Mouse (Mus musculus) liver, embryonic 12.5 days (tissue): ENCODE measurements at regions not wholly inside any gene's neighbourhood (a gene's known extent, or its start where the extent isn't known, plus 50 kb on each side); places are given as distances from the start of the nearest gene placed in this dataset.

Experiments used
- ATAC-seq: fragments of 200-750 bp; cut with Nextera tagmentation; 2 replicates; pipeline ENCODE4 v1.8.0; 2017; ENCODE audit warnings: moderate number of reproducible peaks, mild to moderate bottlenecking, moderate library complexity
- H3K27ac ChIP-seq: fragments of 300-500 bp; sonication (generic); 2 replicates; pipeline ENCODE4 v1.5.1; 2016; ENCODE audit warnings: mild to moderate bottlenecking
- H3K27me3 ChIP-seq: fragments of 300-500 bp; sonication (generic); replicated peaks from 2 replicates; pipeline ENCODE4 v1.6.1; 2016; ENCODE audit warnings: mild to moderate bottlenecking, moderate library complexity
- H3K36me3 ChIP-seq: fragments of 300-500 bp; sonication (generic); 2 replicates; pipeline ENCODE4 v1.6.1; 2016; ENCODE audit warnings: mild to moderate bottlenecking, moderate library complexity
- H3K4me1 ChIP-seq: fragments of 300-500 bp; sonication (generic); 2 replicates; pipeline ENCODE4 v1.6.1; 2016
- H3K4me2 ChIP-seq: fragments of 300-500 bp; sonication (generic); 2 replicates; pipeline ENCODE4 v1.6.1; 2016; ENCODE audit warnings: mild to moderate bottlenecking, moderate library complexity
- H3K4me3 ChIP-seq: fragments of 300-500 bp; sonication (generic); 2 replicates; pipeline ENCODE4 v1.5.1; 2016; ENCODE audit warnings: mild to moderate bottlenecking, moderate library complexity
- H3K9ac ChIP-seq: fragments of 300-500 bp; sonication (generic); 2 replicates; pipeline ENCODE4 v1.6.1; 2016; ENCODE audit warnings: mild to moderate bottlenecking, moderate library complexity
- H3K9me3 ChIP-seq: fragments of 300-500 bp; sonication (generic); replicated peaks from 2 replicates; pipeline ENCODE4 v1.6.1; 2016; ENCODE audit warnings: mild to moderate bottlenecking, moderate library complexity
- WGBS: fragments of 180-500 bp; shearing (Covaris S2); methylation state at CpG from one replicate; pipeline ENCODE4 v1.1.7; 2016; ENCODE audit not compliant: insufficient replicate concordance; 5-methylcytosine and 5-hydroxymethylcytosine counted together

GRCm38 (mm10) chr3:57228400-57228799, 73.4 kb downstream of the Tm4sf1 start:
- Histone ChIP-seq H3K9me3 (no peaks in the 10 kb centered on the region), H3K9ac (no peak overlapping the region), H3K27me3 (no peaks in the 10 kb centered on the region), H3K4me3 (no peak overlapping the region), H3K4me1 (no peaks in the 10 kb centered on the region), H3K27ac (no peak overlapping the region), H3K36me3 (no peaks in the 10 kb centered on the region), H3K4me2 (no peak overlapping the region)
- WGBS, result 71% methylated on average over 2 of the region's 2 CpGs
- ATAC-seq, result no peak

DNA sequence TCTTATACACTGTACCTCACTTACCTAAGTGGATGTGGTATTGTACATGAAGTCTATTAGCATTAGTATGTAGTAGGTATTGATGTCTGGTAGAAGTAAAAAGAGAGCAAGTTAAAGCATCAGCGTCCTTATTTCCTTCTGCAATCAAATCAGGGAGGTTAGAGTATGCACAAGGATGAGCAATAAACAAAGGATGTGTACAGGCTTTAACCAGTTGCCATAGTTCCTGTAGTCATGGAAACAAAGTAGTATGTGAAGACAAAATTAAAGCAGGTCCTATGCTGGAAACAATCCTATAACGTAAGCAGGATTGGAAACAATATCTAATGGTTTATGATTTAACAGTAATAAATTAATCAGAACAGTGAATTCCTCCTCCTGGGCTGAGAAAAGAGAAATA, 78.0 kb downstream of the Tm4sf1 start:
- Histone ChIP-seq H3K9me3 (no peaks in the 10 kb centered on the region), H3K27me3 (no peaks in the 10 kb centered on the region), H3K4me1 (no peaks in the 10 kb centered on the region), H3K4me2 (no peak overlapping the region), H3K4me3 (no peak overlapping the region), H3K36me3 (no peaks in the 10 kb centered on the region), H3K9ac (no peak overlapping the region), H3K27ac (no peak overlapping the region)
- no peak for ATAC-seq
- WGBS, result 51% methylated on average over 2 of the region's 2 CpGs

DNA sequence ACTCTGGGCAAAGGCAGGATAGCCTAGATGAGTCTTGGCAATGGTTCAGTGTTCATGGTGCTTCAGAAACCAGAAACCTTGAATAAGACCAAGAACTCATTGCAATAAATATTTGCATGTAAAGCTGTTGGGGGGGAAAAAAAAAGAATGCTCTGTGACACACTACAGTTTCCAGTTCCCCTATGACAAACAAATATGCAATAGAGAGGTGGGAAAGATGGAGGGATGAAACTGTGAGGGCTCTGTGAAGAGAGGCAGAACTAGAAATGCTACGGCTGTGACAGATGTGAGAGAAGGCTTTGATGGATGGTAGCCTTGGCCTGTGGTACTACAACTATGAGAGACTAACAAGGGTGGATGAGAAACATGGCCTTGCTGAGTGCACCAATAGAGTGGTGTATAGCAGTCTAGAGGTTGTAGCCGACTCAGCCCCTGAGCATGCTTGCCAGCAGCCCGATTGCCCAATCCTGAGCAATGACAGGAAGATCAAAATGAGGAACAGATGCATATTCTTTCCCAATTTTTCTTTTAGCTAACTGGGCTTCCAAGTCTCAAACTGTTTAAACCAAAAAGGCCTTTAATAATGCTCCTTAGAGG, 79.4 kb downstream of the Tm4sf1 start:
- no peak for ATAC-seq
- Histone ChIP-seq H3K27me3 (no peaks in the 10 kb centered on the region), H3K9ac (no peak overlapping the region), H3K4me3 (no peak overlapping the region), H3K4me1 (no peaks in the 10 kb centered on the region), H3K36me3 (no peaks in the 10 kb centered on the region), H3K27ac (no peak overlapping the region), H3K4me2 (no peak overlapping the region), H3K9me3 (no peaks in the 10 kb centered on the region)
- 65% methylated on average over 3 of the region's 3 CpGs for WGBS

DNA sequence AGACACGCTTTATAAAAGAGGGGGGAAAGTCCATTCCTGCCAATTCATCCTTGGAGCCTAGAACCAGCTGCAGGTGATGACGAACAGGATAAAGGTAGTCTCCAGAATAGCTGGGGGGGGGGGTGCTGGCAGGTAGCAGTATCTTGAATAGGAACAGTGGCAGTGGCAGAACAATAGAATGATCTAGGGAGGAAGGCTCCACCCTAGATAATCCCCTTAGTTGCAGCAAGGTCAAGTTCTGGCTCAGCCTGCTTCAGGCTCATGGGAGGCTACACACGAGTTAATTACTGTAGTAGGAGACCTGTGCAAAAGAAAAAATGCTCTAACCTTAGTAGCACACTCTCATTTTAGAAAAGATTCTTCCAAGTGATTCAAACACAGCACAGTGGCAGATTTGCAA, 83.4 kb downstream of the Tm4sf1 start:
- no peaks in the 10 kb centered on the region for H3K36me3 ChIP-seq
- H3K27ac ChIP-seq, result no peak overlapping the region
- no peaks in the 10 kb centered on the region for H3K4me1 ChIP-seq
- no peaks in the 10 kb centered on the region for H3K9me3 ChIP-seq
- ATAC-seq, result no peak
- no peaks in the 10 kb centered on the region for H3K27me3 ChIP-seq
- no peak overlapping the region for H3K4me2 ChIP-seq
- H3K4me3 ChIP-seq, result no peak overlapping the region
- no peak overlapping the region for H3K9ac ChIP-seq
- 53% methylated on average over 3 of the region's 3 CpGs for WGBS

DNA sequence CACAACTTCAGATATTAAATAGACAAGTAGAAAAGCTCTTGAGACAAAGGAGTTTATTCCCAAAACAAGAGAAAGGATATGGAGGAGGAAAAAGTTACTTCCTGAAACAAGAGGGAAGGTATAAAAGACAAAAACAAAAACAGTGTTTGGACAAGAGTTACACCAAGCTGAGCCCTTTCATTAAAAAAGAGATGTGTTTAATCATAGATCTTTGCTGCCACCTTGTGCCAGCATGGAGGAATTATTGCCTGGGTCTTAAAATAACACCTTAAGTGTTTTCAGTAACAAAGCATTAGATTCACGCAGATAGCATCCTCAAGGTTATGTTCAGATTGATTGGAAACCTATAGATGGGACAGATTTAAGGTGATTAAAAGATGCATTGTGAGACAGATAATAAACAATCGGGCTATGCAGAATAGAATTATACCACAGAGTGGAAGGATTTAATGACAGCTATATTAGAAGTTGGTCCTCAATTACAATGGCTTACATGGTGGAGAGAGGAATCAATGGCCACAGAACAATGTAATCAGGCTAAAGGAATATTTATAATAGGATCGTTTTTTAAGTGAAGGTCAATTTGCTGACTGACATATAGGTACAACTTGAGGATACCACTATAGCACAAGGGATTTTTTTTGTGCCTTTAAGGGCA, 97.6 kb downstream of the Tm4sf1 start:
- Histone ChIP-seq H3K4me2 (no peak overlapping the region), H3K4me3 (no peak overlapping the region), H3K4me1 (no peaks in the 10 kb centered on the region), H3K9me3 (no peaks in the 10 kb centered on the region), H3K27ac (no peak overlapping the region), H3K36me3 (no peaks in the 10 kb centered on the region), H3K27me3 (no peaks in the 10 kb centered on the region), H3K9ac (no peak overlapping the region)
- 22% methylated on average over 3 of the region's 3 CpGs for WGBS
- no peak for ATAC-seq

GRCm38 (mm10) chr3:57203418-57203817, 98.4 kb downstream of the Tm4sf1 start:
- H3K4me3 ChIP-seq, result no peak overlapping the region
- WGBS, result 70% methylated on average over 4 of the region's 4 CpGs
- no peaks in the 10 kb centered on the region for H3K36me3 ChIP-seq
- no peaks in the 10 kb centered on the region for H3K27me3 ChIP-seq
- H3K4me1 ChIP-seq, result no peaks in the 10 kb centered on the region
- H3K4me2 ChIP-seq, result no peak overlapping the region
- ATAC-seq, result no peak
- H3K9me3 ChIP-seq, result no peaks in the 10 kb centered on the region
- no peak overlapping the region for H3K27ac ChIP-seq
- H3K9ac ChIP-seq, result no peak overlapping the region

DNA sequence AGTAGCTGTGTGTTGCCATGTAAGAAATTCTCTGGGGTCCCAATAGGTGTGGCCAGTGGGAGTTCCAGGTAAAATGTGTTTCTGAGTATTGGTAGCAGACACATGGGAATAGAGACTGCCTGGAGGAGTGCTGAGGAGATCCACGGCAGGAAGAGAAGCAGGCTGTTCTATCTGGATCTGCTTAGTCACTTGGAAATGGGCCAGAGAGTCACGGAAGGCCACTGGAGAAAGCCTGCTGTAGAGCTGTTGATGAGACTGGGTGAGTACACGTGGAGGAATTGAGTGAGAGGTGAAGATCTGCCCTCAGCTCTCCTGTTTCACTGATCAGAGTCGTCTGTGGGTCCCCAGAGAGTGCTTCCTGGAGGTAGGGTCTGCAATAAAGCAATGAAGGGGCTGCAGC, 120.2 kb downstream of the Tm4sf1 start:
- ATAC-seq, result no peak
- no peaks in the 10 kb centered on the region for H3K4me1 ChIP-seq
- no peaks in the 10 kb centered on the region for H3K27me3 ChIP-seq
- H3K36me3 ChIP-seq, result no peaks in the 10 kb centered on the region
- WGBS, result 42% methylated on average over 4 of the region's 4 CpGs
- H3K27ac ChIP-seq, result no peak overlapping the region
- H3K9me3 ChIP-seq, result no peaks in the 10 kb centered on the region
- no peak overlapping the region for H3K9ac ChIP-seq
- H3K4me3 ChIP-seq, result no peak overlapping the region
- H3K4me2 ChIP-seq, result no peak overlapping the region

DNA sequence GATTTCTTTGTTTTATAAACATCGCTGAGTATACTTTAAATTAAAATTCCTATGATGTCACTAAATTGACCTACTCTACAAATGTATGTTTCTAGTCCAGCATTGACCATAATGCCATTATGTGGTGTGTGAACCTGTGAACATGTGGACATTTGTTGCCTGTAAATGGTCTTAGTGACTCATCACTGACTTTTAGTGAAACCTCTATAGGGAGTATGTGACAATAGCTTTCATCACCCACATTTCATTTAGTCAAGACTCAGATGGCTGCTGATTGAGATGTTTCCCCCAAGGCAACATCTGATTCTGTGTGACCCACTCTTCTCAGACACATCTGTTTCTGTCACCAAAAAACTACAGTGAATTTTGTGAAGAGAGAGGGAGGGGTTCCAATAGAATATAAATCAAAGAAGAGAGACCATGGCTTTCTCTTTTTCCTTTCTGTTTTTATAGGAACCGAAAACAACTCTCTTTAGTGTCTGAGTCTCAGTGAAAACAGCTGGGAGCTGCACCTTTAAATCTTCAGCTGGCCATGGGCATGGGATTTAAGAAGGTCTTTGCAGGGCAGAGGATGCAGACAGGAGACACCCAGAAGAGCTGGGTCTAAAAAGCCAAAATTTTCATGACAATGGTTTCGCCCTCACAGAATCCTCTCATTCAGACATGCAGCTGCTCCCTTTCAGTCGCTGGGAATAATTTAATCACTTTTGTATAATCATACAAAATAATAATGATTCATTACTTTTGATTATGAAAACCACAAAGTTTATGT, 148.4 kb downstream of the Tm4sf1 start:
- Histone ChIP-seq H3K27ac (no peak overlapping the region), H3K4me1 (no peaks in the 10 kb centered on the region), H3K36me3 (no peaks in the 10 kb centered on the region), H3K4me3 (no peak overlapping the region), H3K9ac (no peak overlapping the region), H3K27me3 (no peaks in the 10 kb centered on the region), H3K9me3 (no peaks in the 10 kb centered on the region), H3K4me2 (no peak overlapping the region)
- ATAC-seq, result no peak
- 59% methylated on average over 4 of the region's 4 CpGs for WGBS

- 68% methylated on average over 3 of the region's 3 CpGs for WGBS
- no peak for ATAC-seq
Measured at GRCm38 (mm10) chr3:57149156-57149555, 152.6 kb downstream of the Tm4sf1 start.

GRCm38 (mm10) chr3:57136847-57137246, 164.9 kb downstream of the Tm4sf1 start:
- H3K27me3 ChIP-seq, result no peaks in the 10 kb centered on the region
- H3K36me3 ChIP-seq, result no peaks in the 10 kb centered on the region
- no peak overlapping the region for H3K9ac ChIP-seq
- H3K27ac ChIP-seq, result no peak overlapping the region
- H3K4me1 ChIP-seq, result no peaks in the 10 kb centered on the region
- 18% methylated on average over 24 of the region's 24 CpGs for WGBS
- peak; percentile 27; the same call in 1 of the 2 replicates for ATAC-seq
- H3K4me3 ChIP-seq, result peak overlapping the region; percentile 31
- peak overlapping the region; percentile 51 for H3K4me2 ChIP-seq
- no peaks in the 10 kb centered on the region for H3K9me3 ChIP-seq

More at GRCm38 (mm10) chr3:57149156-57149555, 152.6 kb downstream of the Tm4sf1 start:
- Histone ChIP-seq H3K4me2 (no peak overlapping the region), H3K36me3 (no peaks in the 10 kb centered on the region), H3K4me3 (no peak overlapping the region), H3K9me3 (no peaks in the 10 kb centered on the region), H3K4me1 (no peaks in the 10 kb centered on the region), H3K27me3 (no peaks in the 10 kb centered on the region), H3K9ac (no peak overlapping the region), H3K27ac (no peak overlapping the region)

DNA sequence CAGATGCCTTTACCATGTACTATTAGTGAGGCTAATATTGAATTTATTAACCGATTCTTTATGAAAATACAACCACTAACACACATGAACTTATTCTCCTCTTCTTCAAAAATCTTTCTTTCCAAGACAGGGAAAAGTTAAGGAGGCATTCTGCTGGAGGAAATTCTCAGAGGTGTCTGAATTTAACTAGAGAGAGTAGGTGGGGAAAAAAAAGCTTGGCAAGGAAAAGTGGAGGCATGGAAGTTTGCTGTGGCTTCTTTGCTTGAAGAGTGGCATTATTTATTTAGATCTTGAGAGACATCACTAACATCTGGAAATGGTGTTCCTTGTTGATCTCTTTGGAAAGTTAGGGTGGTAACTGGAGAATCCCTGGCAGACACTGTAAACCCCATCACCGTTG, 173.2 kb downstream of the Tm4sf1 start:
- Histone ChIP-seq H3K9me3 (no peaks in the 10 kb centered on the region), H3K27me3 (no peaks in the 10 kb centered on the region), H3K27ac (no peak overlapping the region), H3K9ac (no peak overlapping the region), H3K4me2 (no peak overlapping the region), H3K4me3 (no peak overlapping the region), H3K4me1 (no peaks in the 10 kb centered on the region), H3K36me3 (no peaks in the 10 kb centered on the region)
- 68% methylated on average over 2 of the region's 2 CpGs for WGBS
- no peak for ATAC-seq

- ATAC-seq, result no peak
- Histone ChIP-seq H3K9ac (no peak overlapping the region), H3K27me3 (no peaks in the 10 kb centered on the region), H3K36me3 (no peaks in the 10 kb centered on the region), H3K4me2 (no peak overlapping the region), H3K4me3 (no peak overlapping the region), H3K27ac (no peak overlapping the region), H3K4me1 (no peaks in the 10 kb centered on the region), H3K9me3 (no peaks in the 10 kb centered on the region)
- WGBS, result 48% methylated on average over 4 of the region's 4 CpGs
Measured at GRCm38 (mm10) chr3:57125792-57126485, 175.8 kb downstream of the Tm4sf1 start.
